Mouse (Mus musculus) heart, embryonic 12.5 days (tissue): Measurements from ENCODE around the gene Dmrta2. TPM values are rescaled to one million over a fixed set of nuclear protein-coding genes. Genes with fewer than 3 reads are reported as not detected.

Source experiments
- ATAC-seq: fragments of 200-750 bp; cut with Nextera tagmentation; 2 replicates; pipeline ENCODE4 v1.8.0; 2017; ENCODE audit warnings: moderate TSS enrichment, moderate library complexity; ENCODE audit not compliant: insufficient number of reproducible peaks, low FRiP score
- H3K27ac ChIP-seq: fragments of 300-500 bp; sonication (generic); 2 replicates; pipeline ENCODE4 v1.5.1; 2016; ENCODE audit warnings: mild to moderate bottlenecking, moderate library complexity; ENCODE audit not compliant: poor library complexity, severe bottlenecking
- H3K27me3 ChIP-seq: fragments of 300-500 bp; sonication (generic); replicated peaks from 2 replicates; pipeline ENCODE4 v1.6.1; 2016; ENCODE audit warnings: mild to moderate bottlenecking, moderate library complexity
- H3K36me3 ChIP-seq: fragments of 300-500 bp; sonication (generic); 2 replicates; pipeline ENCODE4 v1.6.1; 2016; ENCODE audit warnings: mild to moderate bottlenecking, moderate library complexity
- H3K4me1 ChIP-seq: fragments of 300-500 bp; sonication (generic); replicated peaks from 2 replicates; pipeline ENCODE4 v1.6.1; 2016; ENCODE audit warnings: mild to moderate bottlenecking
- H3K4me2 ChIP-seq: fragments of 300-500 bp; sonication (generic); 2 replicates; pipeline ENCODE4 v1.6.1; 2016; ENCODE audit warnings: mild to moderate bottlenecking, moderate library complexity
- H3K4me3 ChIP-seq: fragments of 300-500 bp; sonication (generic); 2 replicates; pipeline ENCODE4 v1.5.1; 2016; ENCODE audit warnings: mild to moderate bottlenecking
- H3K9ac ChIP-seq: fragments of 300-500 bp; sonication (generic); 2 replicates; pipeline ENCODE4 v1.6.1; 2016; ENCODE audit warnings: mild to moderate bottlenecking, moderate library complexity
- H3K9me3 ChIP-seq: fragments of 300-500 bp; sonication (generic); replicated peaks from 2 replicates; pipeline ENCODE4 v1.6.1; 2016; ENCODE audit warnings: mild to moderate bottlenecking, moderate library complexity
- WGBS: fragments of 180-500 bp; shearing (Covaris S2); methylation state at CpG from one replicate; pipeline ENCODE4 v1.1.7; 2016; 5-methylcytosine and 5-hydroxymethylcytosine counted together
- polyA plus RNA-seq: library from polyadenylated mRNA; unstranded; fragments of >200 nt; fragmentation: Nextera tagmentation; extraction: Ambion mirVana; gene quantifications from 2 replicates; pipeline ENCODE4 v1.2.1, GENCODE M21; 2016

The Dmrta2 gene
- polyA plus RNA-seq, 1 experiment from 2014 or later, result 0.13 TPM

GRCm38 (mm10) chr4:109979461-109980320, 1.8 kb downstream of the Dmrta2 start:
- Histone ChIP-seq H3K27me3 (peaks cover 94% of the 10 kb centered on the region), H3K4me2 (peak overlapping the region; percentile 58), H3K36me3 (no peaks in the 10 kb centered on the region), H3K9me3 (0 out of 2 replicates have a peak, but pooled peaks cover 3% of the 10 kb centered on the region), H3K27ac (no peak overlapping the region), H3K9ac (no peak overlapping the region), H3K4me1 (peaks cover 46% of the 10 kb centered on the region), H3K4me3 (peak overlapping the region; percentile 37)
- under 1% methylated on average over 66 of the region's 66 CpGs for WGBS
- ATAC-seq, result no peak

GRCm38 (mm10) chr4:109980321-109981082, 2.6 kb downstream of the Dmrta2 start:
- WGBS, result 6% methylated on average over 29 of the region's 29 CpGs
- H3K36me3 ChIP-seq, result no peaks in the 10 kb centered on the region
- H3K4me2 ChIP-seq, result peak overlapping the region; percentile 58
- ATAC-seq, result no peak
- peak overlapping the region; percentile 37 for H3K4me3 ChIP-seq
- 0 out of 2 replicates have a peak, but pooled peaks cover 3% of the 10 kb centered on the region for H3K9me3 ChIP-seq
- no peak overlapping the region for H3K9ac ChIP-seq
- peaks cover 94% of the 10 kb centered on the region for H3K27me3 ChIP-seq
- H3K4me1 ChIP-seq, result peaks cover 51% of the 10 kb centered on the region
- H3K27ac ChIP-seq, result no peak overlapping the region

GRCm38 (mm10) chr4:109981083-109981870, 3.4 kb downstream of the Dmrta2 start:
- 4% methylated on average over 36 of the region's 37 CpGs for WGBS
- peak overlapping the region; percentile 72 for H3K4me2 ChIP-seq

GRCm38 (mm10) chr4:109981871-109982680, 4.2 kb downstream of the Dmrta2 start:
- H3K27me3 ChIP-seq, result peaks cover 95% of the 10 kb centered on the region
- peak overlapping the region; percentile 44 for H3K4me3 ChIP-seq
- no peak overlapping the region for H3K27ac ChIP-seq
- peak overlapping the region; percentile 47 for H3K9ac ChIP-seq
- 2% methylated on average over 99 of the region's 99 CpGs for WGBS
- H3K4me1 ChIP-seq, result peaks cover 51% of the 10 kb centered on the region
- no peaks in the 10 kb centered on the region for H3K36me3 ChIP-seq
- H3K9me3 ChIP-seq, result no peaks in the 10 kb centered on the region
- ATAC-seq, result peak; percentile 16; the same call in 1 of the 2 replicates
- H3K4me2 ChIP-seq, result peak overlapping the region; percentile 72

More at GRCm38 (mm10) chr4:109981083-109981870, 3.4 kb downstream of the Dmrta2 start:
- no peaks in the 10 kb centered on the region for H3K9me3 ChIP-seq
- H3K4me3 ChIP-seq, result peak overlapping the region; percentile 44
- no peak overlapping the region for H3K27ac ChIP-seq
- no peak for ATAC-seq
- peaks cover 51% of the 10 kb centered on the region for H3K4me1 ChIP-seq
- peaks cover 94% of the 10 kb centered on the region for H3K27me3 ChIP-seq
- 0 out of 2 replicates have a peak overlapping the region, but pooled peaks have one; percentile 47 for H3K9ac ChIP-seq
- no peaks in the 10 kb centered on the region for H3K36me3 ChIP-seq

GRCm38 (mm10) chr4:109982681-109983265, 4.9 kb downstream of the Dmrta2 start:
- Histone ChIP-seq H3K27ac (no peak overlapping the region), H3K9me3 (no peaks in the 10 kb centered on the region), H3K36me3 (no peaks in the 10 kb centered on the region), H3K4me3 (peak overlapping the region; percentile 44), H3K9ac (0 out of 2 replicates have a peak overlapping the region, but pooled peaks have one; percentile 47), H3K4me2 (peak overlapping the region; percentile 72), H3K4me1 (peaks cover 44% of the 10 kb centered on the region), H3K27me3 (peaks cover 94% of the 10 kb centered on the region)
- ATAC-seq, result no peak
- 7% methylated on average over 30 of the region's 30 CpGs for WGBS

- H3K9ac ChIP-seq, result no peak overlapping the region
- peak overlapping the region; percentile 51 for H3K4me2 ChIP-seq
- H3K36me3 ChIP-seq, result no peaks in the 10 kb centered on the region
- WGBS, result under 1% methylated on average over 49 of the region's 49 CpGs
- H3K4me1 ChIP-seq, result peaks cover 37% of the 10 kb centered on the region
- H3K27ac ChIP-seq, result no peak overlapping the region
- peak overlapping the region; percentile 20 for H3K4me3 ChIP-seq
- no peaks in the 10 kb centered on the region for H3K9me3 ChIP-seq
- H3K27me3 ChIP-seq, result peaks cover 94% of the 10 kb centered on the region
- no peak for ATAC-seq
Observed at GRCm38 (mm10) chr4:109983281-109984001, 5.6 kb downstream of the Dmrta2 start.

- peaks cover 95% of the 10 kb centered on the region for H3K27me3 ChIP-seq
- H3K36me3 ChIP-seq, result no peaks in the 10 kb centered on the region
- no peak for ATAC-seq
- H3K9me3 ChIP-seq, result no peaks in the 10 kb centered on the region
- H3K9ac ChIP-seq, result no peak overlapping the region
- H3K4me3 ChIP-seq, result peak overlapping the region; percentile 20
- WGBS, result under 1% methylated on average over 24 of the region's 24 CpGs
- H3K4me1 ChIP-seq, result peaks cover 36% of the 10 kb centered on the region
- peak overlapping the region; percentile 51 for H3K4me2 ChIP-seq
- no peak overlapping the region for H3K27ac ChIP-seq
Observed at GRCm38 (mm10) chr4:109984011-109984411, 6.2 kb downstream of the Dmrta2 start.

- H3K36me3 ChIP-seq, result no peaks in the 10 kb centered on the region
- H3K9me3 ChIP-seq, result no peaks in the 10 kb centered on the region
- 2% methylated on average over 38 of the region's 38 CpGs for WGBS
- peaks cover 34% of the 10 kb centered on the region for H3K4me1 ChIP-seq
- no peak for ATAC-seq
- no peak overlapping the region for H3K9ac ChIP-seq
- H3K4me3 ChIP-seq, result no peak overlapping the region
- no peak overlapping the region for H3K27ac ChIP-seq
- no peak overlapping the region for H3K4me2 ChIP-seq
- H3K27me3 ChIP-seq, result peaks cover 95% of the 10 kb centered on the region
Observed at GRCm38 (mm10) chr4:109984496-109985423, 6.9 kb downstream of the Dmrta2 start.
